Mouse (Mus musculus) ES-E14 (cell line): ENCODE results near the gene Tmem260. TPM values are rescaled to one million over a fixed set of nuclear protein-coding genes. Genes with fewer than 3 reads are reported as not detected.

Experiments used
- DNase-seq: peaks from one replicate; pipeline ENCODE4 v3.0.0-alpha.2; 2013; ENCODE audit warnings: low read depth, low spot score
- H3K27ac ChIP-seq: 2 replicates; pipeline ENCODE4 v1.5.1; 2012; ENCODE audit warnings: low read depth, mild to moderate bottlenecking, low read length, moderate library complexity, mixed read lengths; ENCODE audit not compliant: poor library complexity, insufficient read depth, severe bottlenecking
- H3K36me3 ChIP-seq: 2 replicates; pipeline ENCODE4 v1.6.1; 2012; ENCODE audit warnings: mild to moderate bottlenecking, low read length, moderate library complexity, mixed read lengths; ENCODE audit not compliant: control insufficient read depth, poor library complexity, insufficient read depth, severe bottlenecking
- H3K4me1 ChIP-seq, 2 experiments: fragments of 150-350 bp in 1 of 2; sonication (generic) in 1 of 2; 2 replicates each; pipeline ENCODE4 v1.6.1; 2012; ENCODE audit warnings: low read length in 2 of 2, mild to moderate bottlenecking in 1 of 2, mixed read lengths in 1 of 2; ENCODE audit not compliant: control insufficient read depth in 2 of 2, insufficient read depth in 2 of 2, poor library complexity in 1 of 2
- H3K4me3 ChIP-seq, 2 experiments: fragments of 150-350 bp in 1 of 2; sonication (generic) in 1 of 2; 2 replicates each; pipeline ENCODE4 v1.5.1; 2012; ENCODE audit warnings: low read length in 2 of 2, low read depth in 1 of 2, mild to moderate bottlenecking in 1 of 2, mixed read lengths in 1 of 2; ENCODE audit not compliant: insufficient read depth in 1 of 2, poor library complexity in 1 of 2, severe bottlenecking in 1 of 2
- H3K9ac ChIP-seq: 2 replicates; pipeline ENCODE4 v1.6.1; 2012; ENCODE audit warnings: low read depth, mild to moderate bottlenecking, low read length, mixed read lengths; ENCODE audit not compliant: poor library complexity, insufficient read depth, severe bottlenecking
- H3K9me3 ChIP-seq: fragments of 150-350 bp; sonication (generic); 2 replicates; pipeline ENCODE4 v1.6.1; 2012; ENCODE audit warnings: low read depth, mild to moderate bottlenecking, low read length; ENCODE audit not compliant: control insufficient read depth, insufficient read depth
- CHD2 ChIP-seq: IDR thresholded peaks from 2 replicates; pipeline ENCODE4 v1.6.1; 2014; ENCODE audit warnings: mild to moderate bottlenecking, low read depth, low read length, inconsistent platforms
- HCFC1 ChIP-seq: IDR thresholded peaks from 2 replicates; pipeline ENCODE4 v1.6.1; 2012; ENCODE audit warnings: low read length, inconsistent platforms, borderline replicate concordance; ENCODE audit not compliant: insufficient read depth
- MAFK ChIP-seq: IDR thresholded peaks from 2 replicates; pipeline ENCODE4 v1.6.1; 2014; ENCODE audit warnings: mild to moderate bottlenecking, low read depth, low read length, inconsistent platforms; ENCODE audit not compliant: insufficient read depth
- ZC3H11A ChIP-seq: IDR thresholded peaks from 2 replicates; pipeline ENCODE4 v1.6.1; 2012; ENCODE audit warnings: low read depth, mild to moderate bottlenecking, inconsistent platforms, low read length, borderline replicate concordance
- ZNF384 ChIP-seq: IDR thresholded peaks from 2 replicates; pipeline ENCODE4 v1.6.1; 2012; ENCODE audit warnings: low read depth, low read length, inconsistent platforms
- in situ Hi-C, 2 experiments: fragments of 600-800 bp; cut with MboI; formaldehyde crosslinking; loops; one replicate each; pipeline ENCODE4 v1.15.1; 2025; ENCODE audit warnings: low sequenced_read_pairs in 2 of 2, inconsistent platforms in 1 of 2; ENCODE audit not compliant: unreplicated experiment in 2 of 2
- total RNA-seq: library from RNA; depleted of rRNA; stranded (reverse); fragments of 300-350 nt; gene quantifications from 2 replicates; pipeline ENCODE4 v1.2.3, GENCODE M21; 2012

Tmem260 gene
- total RNA-seq, 1 experiment: 2.1 TPM

GRCm38 (mm10) chr14:48421476-48421875 is 24.4 kb upstream of the Tmem260 start:
- no peak overlapping the region for H3K4me3 ChIP-seq

DNA sequence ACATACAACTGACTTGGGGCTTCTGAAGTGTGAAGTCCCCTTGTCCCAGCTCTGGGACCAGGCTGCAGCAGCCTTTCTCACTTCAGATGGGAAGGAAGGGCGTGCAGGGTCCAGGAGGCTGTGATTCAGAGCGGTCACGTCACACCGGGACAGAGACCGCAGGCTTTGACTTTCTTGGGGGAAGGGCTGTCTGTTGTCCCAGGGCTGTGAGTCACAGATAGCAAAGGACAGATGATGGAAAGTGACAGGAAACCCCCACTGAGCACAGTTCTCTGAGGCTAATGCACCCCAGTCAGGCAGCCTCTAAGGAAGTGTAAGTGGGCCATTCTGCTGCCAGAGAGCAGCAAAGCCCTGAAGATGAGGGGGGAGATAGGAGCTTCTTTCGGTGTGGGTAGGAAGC is 23.9 kb upstream of the Tmem260 start:
- in situ Hi-C loops: no loop called here
- no peak for DNase-seq
- Histone ChIP-seq H3K9ac (no peak overlapping the region), H3K4me3 (no peak overlapping the region), H3K36me3 (no peaks in the 10 kb centered on the region), H3K27ac (no peak overlapping the region), H3K4me1 (no peaks in the 10 kb centered on the region), H3K9me3 (no peaks in the 10 kb centered on the region)
- TF ChIP-seq ZC3H11A (no peak), HCFC1 (no peak), CHD2 (no peak), ZNF384 (no peak), MAFK (no peak)

More at GRCm38 (mm10) chr14:48421476-48421875, 24.4 kb upstream of the Tmem260 start:
- in situ Hi-C loops: no loop called here
- DNase-seq: no peak
- TF ChIP-seq HCFC1 (no peak), CHD2 (no peak), ZC3H11A (no peak), MAFK (no peak), ZNF384 (no peak)
- Histone ChIP-seq H3K9ac (no peak overlapping the region), H3K36me3 (no peaks in the 10 kb centered on the region), H3K27ac (no peak overlapping the region), H3K9me3 (no peaks in the 10 kb centered on the region), H3K4me1 (no peaks in the 10 kb centered on the region)

GRCm38 (mm10) chr14:48422436-48422835 is 23.5 kb upstream of the Tmem260 start:
- no peak for DNase-seq
- in situ Hi-C loops: no loop called here
- H3K27ac ChIP-seq: no peak overlapping the region
- no peaks in the 10 kb centered on the region for H3K4me1 ChIP-seq
- no peaks in the 10 kb centered on the region for H3K36me3 ChIP-seq
- no peak overlapping the region for H3K9ac ChIP-seq
- TF ChIP-seq CHD2: no peak
- TF ChIP-seq MAFK: no peak
- TF ChIP-seq ZC3H11A: no peak
- TF ChIP-seq ZNF384: no peak
- TF ChIP-seq HCFC1: no peak
- H3K4me3 ChIP-seq: no peak overlapping the region
- H3K9me3 ChIP-seq: no peaks in the 10 kb centered on the region

DNA sequence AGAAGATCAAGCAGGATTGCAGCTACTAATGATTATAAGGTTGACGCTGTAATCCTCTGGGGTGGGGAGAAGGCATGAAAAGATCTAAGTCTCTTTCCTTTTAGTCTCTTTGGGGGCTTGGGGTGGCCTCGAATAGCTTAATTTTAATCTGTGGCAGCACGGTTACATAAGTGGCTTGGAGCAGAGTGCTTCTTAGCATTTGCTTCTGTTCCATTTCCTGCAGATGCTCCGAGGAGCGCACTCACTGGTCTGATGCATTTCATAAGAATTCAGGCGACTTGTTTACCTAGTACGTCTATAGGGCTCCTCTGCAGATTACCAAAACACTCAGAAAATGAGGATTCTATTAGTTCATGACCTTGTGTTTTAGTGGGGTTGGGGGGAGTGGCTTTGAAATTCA is 23.0 kb upstream of the Tmem260 start:
- Histone ChIP-seq H3K9ac (no peak overlapping the region), H3K36me3 (no peaks in the 10 kb centered on the region), H3K4me1 (no peaks in the 10 kb centered on the region), H3K4me3 (no peak overlapping the region), H3K27ac (no peak overlapping the region), H3K9me3 (no peaks in the 10 kb centered on the region)
- no peak for DNase-seq
- no peak for TF ChIP-seq MAFK
- TF ChIP-seq CHD2: no peak
- TF ChIP-seq HCFC1: no peak
- no peak for TF ChIP-seq ZC3H11A
- no peak for TF ChIP-seq ZNF384
- in situ Hi-C loops: no loop called here

DNA sequence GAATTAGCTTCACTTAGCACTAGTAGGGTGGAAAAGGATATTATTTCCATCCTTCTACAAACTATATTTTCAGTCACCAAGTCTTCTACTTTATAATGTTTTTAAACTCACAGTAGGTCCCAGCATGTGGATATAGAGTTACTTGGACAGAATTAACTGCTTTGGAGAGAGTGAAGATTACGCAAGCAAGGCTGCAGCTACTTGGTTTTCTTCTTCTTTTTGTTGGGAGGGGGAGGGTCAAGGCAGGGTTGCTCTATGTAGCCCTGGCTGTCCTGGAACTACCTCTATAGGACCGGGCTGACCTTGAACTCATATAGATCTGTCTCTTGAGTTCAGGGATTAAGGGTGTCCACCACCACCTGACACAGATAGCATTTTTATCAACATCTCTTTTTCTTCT is 13.9 kb upstream of the Tmem260 start:
- in situ Hi-C loops: no loop called here
- H3K9me3 ChIP-seq: no peaks in the 10 kb centered on the region
- no peak for DNase-seq
- no peak overlapping the region for H3K9ac ChIP-seq
- no peaks in the 10 kb centered on the region for H3K36me3 ChIP-seq
- TF ChIP-seq HCFC1 (no peak), CHD2 (no peak), ZNF384 (no peak), ZC3H11A (no peak), MAFK (no peak)
- H3K4me3 ChIP-seq: no peak overlapping the region
- no peak overlapping the region for H3K27ac ChIP-seq
- H3K4me1 ChIP-seq: no peaks in the 10 kb centered on the region
